Mouse (Mus musculus) G1E (cell line): ENCODE data around the gene Kdm4d. TPM values are rescaled to one million over a fixed set of nuclear protein-coding genes. Genes with fewer than 3 reads are reported as not detected.
A peak's percentile ranks its signal among the peaks of the same experiment; 100 is the strongest.

Source experiments
- ATAC-seq: 2 replicates; pipeline ENCODE4 v1.8.0; 2016; ENCODE audit warnings: mild to moderate bottlenecking; ENCODE audit not compliant: insufficient number of reproducible peaks, poor library complexity, low FRiP score, severe bottlenecking; ENCODE audit errors: extremely low read depth
- DNase-seq: peaks from one replicate; pipeline ENCODE4 v3.0.0; 2012; ENCODE audit warnings: low spot score
- H3K27me3 ChIP-seq: 2 replicates; pipeline ENCODE4 v1.6.1; 2012; ENCODE audit warnings: mild to moderate bottlenecking, low read length, inconsistent platforms; ENCODE audit not compliant: insufficient read depth
- H3K36me3 ChIP-seq: replicated peaks from 2 replicates; pipeline ENCODE3; 2012; ENCODE audit warnings: mild to moderate bottlenecking, inconsistent platforms
- H3K4me1 ChIP-seq: 2 replicates; pipeline ENCODE4 v1.6.1; 2012; ENCODE audit warnings: low read depth, low read length, inconsistent platforms, mixed read lengths; ENCODE audit not compliant: insufficient read depth
- H3K4me3 ChIP-seq: 2 replicates; pipeline ENCODE4 v1.5.1; 2012; ENCODE audit warnings: low read depth, mild to moderate bottlenecking, inconsistent platforms, low read length, moderate library complexity, mixed read lengths
- H3K9me3 ChIP-seq: replicated peaks from 2 replicates; pipeline ENCODE4 v1.6.1; 2012; ENCODE audit warnings: inconsistent platforms
- CTCF ChIP-seq: IDR thresholded peaks from 2 replicates; pipeline ENCODE4 v1.5.1; 2012; ENCODE audit warnings: low read depth, low read length, inconsistent platforms, mixed read lengths
- GATA1 ChIP-seq: IDR thresholded peaks from 2 replicates; pipeline ENCODE4 v1.6.1; 2012; ENCODE audit warnings: borderline replicate concordance, low read length, inconsistent platforms, mixed read lengths
- GATA2 ChIP-seq: IDR thresholded peaks from 2 replicates; pipeline ENCODE4 v1.6.1; 2012; ENCODE audit warnings: low read depth, low read length, inconsistent platforms, borderline replicate concordance
- POLR2AphosphoS5 ChIP-seq: IDR thresholded peaks from 2 replicates; pipeline ENCODE4 v1.6.1; 2012; ENCODE audit warnings: low read depth, low read length, inconsistent platforms; ENCODE audit not compliant: insufficient replicate concordance
- TAL1 ChIP-seq: conservative IDR thresholded peaks from 2 replicates; pipeline ENCODE4 v1.6.1; 2012; ENCODE audit warnings: low read depth, low read length, inconsistent platforms, mixed read lengths
- polyA plus RNA-seq: library from polyadenylated mRNA; stranded (reverse); fragments of >175 nt; gene quantifications from 2 replicates; pipeline ENCODE4 v1.2.3, GENCODE M21; 2012
- total RNA-seq, 2 experiments: library from RNA; stranded (forward) in 1 of 2; stranded (reverse) in 1 of 2; fragments of 200-1000 nt in 1 of 2; fragments of >200 nt in 1 of 2; fragmentation: Nextera tagmentation in 1 of 2; gene quantifications; 2 replicates each; pipeline ENCODE4 v1.2.3; 2014 to 2017

Kdm4d gene
- 0.34 and 1.3 TPM in 2 replicates for total RNA-seq (2014; fragmentation: Nextera tagmentation)
- 0.11 and 0.17 TPM in 2 replicates for total RNA-seq (2017)
- polyA plus RNA-seq = 0.07 and 0.15 TPM in 2 replicates

DNA sequence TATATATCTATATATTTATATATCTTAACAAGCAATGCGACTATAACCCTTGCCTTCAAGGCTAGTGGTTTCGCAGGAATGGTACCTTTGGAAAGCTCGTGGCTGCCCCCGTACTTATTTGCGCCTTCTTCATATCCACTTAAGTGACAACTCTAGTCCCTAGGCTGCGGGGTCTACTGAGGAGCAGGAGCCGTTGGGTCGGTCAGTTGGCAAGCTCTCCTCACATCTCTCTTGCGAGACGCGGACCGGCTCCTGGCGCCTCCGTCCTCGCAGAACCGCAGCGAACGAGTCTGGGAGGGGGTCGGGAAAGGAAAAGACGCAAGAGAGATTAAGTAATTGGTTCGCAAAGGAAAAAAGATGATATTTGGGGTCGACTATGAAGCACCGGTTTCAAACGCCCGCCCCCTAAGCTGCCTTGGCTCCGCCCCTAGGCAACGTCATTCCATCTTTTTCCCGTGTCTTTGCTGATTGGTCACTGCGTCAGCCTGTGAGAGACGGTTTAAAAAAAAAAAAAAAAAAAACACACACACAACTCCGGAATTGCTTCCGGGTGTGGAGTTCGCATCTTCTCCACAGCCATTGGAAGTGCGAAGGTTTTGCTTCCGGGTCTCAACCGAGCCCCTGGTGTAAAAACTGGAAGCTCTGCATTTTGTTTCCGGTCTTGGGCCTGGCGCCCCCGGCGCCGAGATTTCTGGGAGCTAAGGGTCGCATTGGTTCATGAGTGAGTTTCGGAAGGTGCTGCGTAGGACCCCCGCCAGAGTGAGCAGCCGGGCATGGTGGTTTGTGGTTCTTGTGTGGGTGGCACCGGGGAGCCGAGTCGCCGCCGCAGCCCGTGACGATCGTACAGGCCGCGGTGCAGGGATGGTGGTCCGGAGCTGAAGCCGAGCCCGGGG, at the start of gene Kdm4d, which contains the start of gene Cwc15:
TSS of gene Kdm4d (minus strand) at position 460 of the 893 bp plus-strand sequence.
TSS of gene Cwc15 (plus strand) at position 595 of the 893 bp plus-strand sequence.
- no peaks in the 10 kb centered on the region for H3K9me3 ChIP-seq
- H3K4me3 ChIP-seq = peak within 1 kb of the TSS; percentile 96
- no peaks in the 10 kb centered on the region for H3K27me3 ChIP-seq
- H3K36me3 ChIP-seq = peaks cover 42% of the 10 kb centered on the region
- peaks cover 17% of the 10 kb centered on the region for H3K4me1 ChIP-seq
- peak; percentile 98 for ATAC-seq
- peak; percentile 91 for DNase-seq
- no peak for TF ChIP-seq CTCF
- TF ChIP-seq GATA1 = no peak
- TF ChIP-seq POLR2AphosphoS5 = no peak
- TF ChIP-seq TAL1 = no peak
- no peak for TF ChIP-seq GATA2

DNA sequence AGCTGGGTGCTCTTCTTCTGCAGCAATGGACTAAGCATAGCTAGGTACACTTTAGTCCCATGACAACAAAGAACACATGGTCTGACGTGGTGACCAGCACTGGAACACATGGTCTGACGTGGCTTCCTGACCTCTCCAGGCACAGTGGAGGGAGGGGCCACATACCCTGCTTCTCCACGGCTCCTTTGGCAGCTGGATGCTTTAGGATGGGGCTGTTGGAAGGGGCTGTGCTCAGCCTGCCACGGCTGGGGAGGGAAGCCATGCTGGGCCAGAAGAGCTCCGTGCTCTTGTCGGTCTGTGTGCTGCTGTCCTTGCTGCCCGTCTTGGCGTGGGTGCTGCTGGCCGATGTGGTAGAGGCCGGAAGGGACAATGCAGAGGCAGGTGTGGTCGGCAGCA, 48.1 kb upstream of the Kdm4d start:
- peaks cover 4% of the 10 kb centered on the region for H3K36me3 ChIP-seq
- DNase-seq (no peak), ATAC-seq (no peak)
- H3K4me3 ChIP-seq = no peak overlapping the region
- TF ChIP-seq CTCF (no peak), GATA2 (no peak), TAL1 (no peak), GATA1 (no peak), POLR2AphosphoS5 (no peak)
- H3K4me1 ChIP-seq = no peaks in the 10 kb centered on the region
- no peaks in the 10 kb centered on the region for H3K9me3 ChIP-seq
- H3K27me3 ChIP-seq = peaks cover 6% of the 10 kb centered on the region

DNA sequence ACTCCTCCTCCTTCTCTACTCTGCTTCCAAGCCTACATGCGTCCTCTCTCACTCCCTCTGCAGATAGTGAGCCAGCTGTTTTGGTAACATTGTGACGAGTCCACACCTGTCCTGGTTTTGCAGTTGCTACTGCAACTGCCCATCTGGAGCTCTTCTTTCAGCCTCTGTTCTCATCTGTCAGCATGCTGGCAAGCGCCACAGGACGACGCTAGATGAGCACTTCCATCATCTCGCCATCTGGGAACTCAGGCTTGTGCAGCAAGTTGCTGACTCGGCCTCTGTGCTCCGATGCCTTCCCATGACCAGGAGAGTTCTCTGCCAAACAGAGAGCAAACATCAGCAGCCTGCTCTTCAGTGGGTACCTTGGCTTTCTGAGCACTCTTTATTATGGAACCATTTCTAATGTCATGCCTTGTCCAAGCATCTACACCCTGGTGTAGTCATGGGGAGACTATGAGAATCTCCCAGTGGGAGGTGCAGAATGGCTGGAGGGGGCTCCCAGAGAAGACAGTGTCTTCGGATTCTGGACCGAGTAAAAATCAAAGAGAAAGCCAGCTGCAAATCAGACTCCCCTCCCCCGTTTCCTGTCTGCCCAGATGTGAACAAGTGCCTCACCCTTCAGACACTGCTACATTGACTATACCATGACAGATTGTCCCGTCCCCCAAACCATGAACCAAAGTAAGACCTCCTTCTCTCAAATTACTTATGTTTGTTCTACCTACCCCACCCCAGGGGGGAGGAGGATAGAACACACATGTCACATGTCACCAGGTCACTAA, 47.5 kb upstream of the Kdm4d start:
- ATAC-seq (no peak), DNase-seq (no peak)
- TF ChIP-seq TAL1 (no peak), POLR2AphosphoS5 (no peak), CTCF (no peak), GATA1 (no peak), GATA2 (no peak)
- H3K9me3 ChIP-seq = no peaks in the 10 kb centered on the region
- no peak overlapping the region for H3K4me3 ChIP-seq
- H3K4me1 ChIP-seq = no peaks in the 10 kb centered on the region
- H3K36me3 ChIP-seq = peaks cover 4% of the 10 kb centered on the region
- H3K27me3 ChIP-seq = peaks cover 9% of the 10 kb centered on the region

DNA sequence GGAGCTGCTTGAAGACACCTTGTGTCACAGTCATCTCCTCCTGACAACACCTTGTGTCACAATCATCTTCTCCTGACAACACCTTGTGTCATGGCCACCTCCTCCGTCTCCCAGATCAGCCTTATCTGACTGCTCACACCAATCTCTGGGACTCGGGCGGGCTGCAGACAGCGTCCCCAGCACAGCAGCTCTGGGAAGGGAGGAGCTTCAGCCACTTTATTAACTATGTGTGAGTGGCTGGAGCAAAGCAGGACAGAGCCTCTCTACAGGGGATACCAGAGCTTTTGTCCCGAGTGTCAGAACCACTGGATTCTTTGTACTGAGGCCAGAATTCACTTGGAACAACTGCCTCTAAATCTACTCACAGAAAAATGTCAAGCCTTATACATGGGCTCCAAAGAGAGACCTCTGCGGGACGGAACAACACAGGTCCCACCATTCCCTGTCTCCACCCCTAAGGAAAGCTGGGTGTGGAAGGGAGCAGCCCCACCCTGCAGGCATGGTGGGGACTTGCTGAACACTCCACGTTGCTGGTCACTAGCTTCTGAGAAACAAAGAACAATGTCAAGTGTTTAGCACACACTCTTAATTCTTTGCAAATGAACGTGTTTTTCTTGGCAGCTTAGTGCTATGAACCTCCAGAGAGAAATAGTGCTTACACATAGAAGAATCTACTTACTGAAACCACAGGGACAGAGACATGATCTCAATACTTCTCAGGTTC, 43.9 kb upstream of the Kdm4d start:
- no peaks in the 10 kb centered on the region for H3K9me3 ChIP-seq
- ATAC-seq (no peak), DNase-seq (no peak)
- H3K4me1 ChIP-seq = no peaks in the 10 kb centered on the region
- peaks cover 4% of the 10 kb centered on the region for H3K36me3 ChIP-seq
- H3K4me3 ChIP-seq = no peak overlapping the region
- TF ChIP-seq GATA1 (no peak), CTCF (no peak), POLR2AphosphoS5 (no peak), TAL1 (no peak), GATA2 (no peak)
- H3K27me3 ChIP-seq = peaks cover 12% of the 10 kb centered on the region

DNA sequence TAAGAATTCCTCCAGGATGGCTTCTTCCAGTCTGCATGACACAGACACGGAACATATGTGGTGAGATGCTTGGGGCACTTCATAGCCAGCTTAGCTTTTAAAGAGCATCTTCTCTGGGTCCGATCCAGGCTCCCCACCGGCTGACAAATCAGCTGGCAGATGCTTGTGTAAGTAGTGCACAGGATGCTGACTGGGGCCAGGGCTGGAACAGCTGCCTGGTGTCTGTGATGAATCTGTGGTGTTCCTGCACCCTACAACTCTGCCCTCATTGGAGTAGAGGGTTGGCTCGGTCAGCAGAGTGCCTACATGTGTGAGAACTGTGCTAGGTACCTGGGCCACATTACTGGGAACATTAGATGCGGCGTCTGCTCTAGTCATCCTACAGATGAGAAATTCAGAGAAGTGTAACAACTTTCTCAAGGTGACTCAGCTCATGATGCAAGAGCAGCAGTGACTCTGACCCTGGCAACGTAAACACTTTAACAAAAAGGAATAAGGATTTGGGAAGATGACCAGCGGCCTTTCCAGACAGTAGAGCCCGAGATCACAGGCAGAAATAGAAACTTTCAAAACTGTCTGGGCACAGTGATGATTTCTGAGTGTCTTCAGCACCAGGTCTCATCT, 34.7 kb upstream of the Kdm4d start:
- no peak for TF ChIP-seq POLR2AphosphoS5
- no peak for TF ChIP-seq CTCF
- no peak for TF ChIP-seq TAL1
- TF ChIP-seq GATA2 = no peak
- no peak for TF ChIP-seq GATA1
- no peaks in the 10 kb centered on the region for H3K36me3 ChIP-seq
- no peak for ATAC-seq
- H3K4me1 ChIP-seq = no peaks in the 10 kb centered on the region
- peaks cover 9% of the 10 kb centered on the region for H3K27me3 ChIP-seq
- no peak for DNase-seq
- no peak overlapping the region for H3K4me3 ChIP-seq
- no peaks in the 10 kb centered on the region for H3K9me3 ChIP-seq
